Mouse (Mus musculus) ES-E14 (cell line): ENCODE measurements at regions not wholly inside any gene's neighbourhood (a gene's known extent, or its start where the extent isn't known, plus 50 kb on each side); places are given as distances from the start of the nearest gene placed in this dataset.

Source experiments
- MAFK ChIP-seq: IDR thresholded peaks from 2 replicates; pipeline ENCODE4 v1.6.1; 2014; ENCODE audit warnings: mild to moderate bottlenecking, low read depth, low read length, inconsistent platforms; ENCODE audit not compliant: insufficient read depth
- ZNF384 ChIP-seq: IDR thresholded peaks from 2 replicates; pipeline ENCODE4 v1.6.1; 2012; ENCODE audit warnings: low read depth, low read length, inconsistent platforms

DNA sequence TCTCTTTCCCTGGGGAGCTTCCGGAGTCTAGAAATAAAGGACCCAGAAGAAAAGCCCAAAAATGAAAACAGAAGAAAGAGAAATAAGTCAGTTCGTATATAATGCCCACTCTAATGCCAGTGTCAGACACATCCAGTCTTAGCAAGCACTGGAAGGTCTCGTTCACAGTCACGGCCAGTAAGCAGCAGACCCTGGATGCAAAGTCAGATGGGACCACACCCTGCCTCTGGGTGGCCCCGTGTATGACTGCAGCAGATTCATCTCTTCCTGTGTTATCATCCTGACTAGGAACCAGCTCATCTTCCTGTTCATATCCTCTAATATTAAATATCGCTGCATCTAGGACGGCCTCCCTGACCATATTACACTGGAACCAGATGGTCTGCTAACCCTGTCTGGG is 50.9 kb upstream of the Csrp1 start:
- TF ChIP-seq ZNF384 (no peak), MAFK (no peak)
